Mouse (Mus musculus): ENCODE data around the gene Chrna9. TPM values are rescaled to one million over a fixed set of nuclear protein-coding genes. Genes with fewer than 3 reads are reported as not detected.

Chrna9 gene
- total and polyA plus RNA-seq, 2 experiments from 2014 or later: not detected

GRCm38 (mm10) chr5:65950236-65950635 is 15.5 kb downstream of the Chrna9 start:
- Histone ChIP-seq H3K36me3 (ENCODE audit: insufficient read depth, low read length) (no peaks in the 10 kb centered on the region), H3K27ac (ENCODE audit: low read depth, low read length) (peak overlapping the region; percentile 84), H3K4me2 (ENCODE audit: low read depth, low read length, poor library complexity, severe bottlenecking) (peak overlapping the region; percentile 35), H3K27me3 (ENCODE audit: insufficient read depth, low read length) (no peaks in the 10 kb centered on the region), H3K9ac (replicated peaks; ENCODE audit: low read length, poor library complexity, severe bottlenecking) (0 out of 2 replicates have a peak overlapping the region, but pooled peaks have one; percentile 24), H3K4me1 (ENCODE audit: insufficient read depth, low read length) (peaks cover 7% of the 10 kb centered on the region), H3K9me3 (ENCODE audit: low read length) (no peaks in the 10 kb centered on the region), H3K4me3 (ENCODE audit: low read depth, low read length) (no peak overlapping the region)
- DNase-seq (ENCODE audit: low spot score) (peak; percentile 93), ATAC-seq (ENCODE audit: low FRiP score) (peak; percentile 73)
- TF ChIP-seq CTCF (IDR thresholded peaks at IDR 0.05): no peak
- under 1% methylated on average over 6 of the region's 6 CpGs for WGBS

- H3K27ac ChIP-seq (ENCODE audit: low read depth, low read length): peak overlapping the region; percentile 84
- H3K4me3 ChIP-seq (ENCODE audit: low read depth, low read length): no peak overlapping the region
- no peaks in the 10 kb centered on the region for H3K36me3 ChIP-seq (ENCODE audit: insufficient read depth, low read length)
- 34% methylated on average over 18 of the region's 18 CpGs for WGBS
- DNase-seq (ENCODE audit: low spot score) (peak; percentile 68), ATAC-seq (ENCODE audit: low FRiP score) (peak; percentile 71)
- no peaks in the 10 kb centered on the region for H3K27me3 ChIP-seq (ENCODE audit: insufficient read depth, low read length)
- H3K4me1 ChIP-seq (ENCODE audit: insufficient read depth, low read length): peaks cover 10% of the 10 kb centered on the region
- H3K4me2 ChIP-seq (ENCODE audit: low read depth, low read length, poor library complexity, severe bottlenecking): peak overlapping the region; percentile 35
- H3K9ac ChIP-seq (replicated peaks; ENCODE audit: low read length, poor library complexity, severe bottlenecking): 0 out of 2 replicates have a peak overlapping the region, but pooled peaks have one; percentile 24
- TF ChIP-seq CTCF (IDR thresholded peaks at IDR 0.05): peak; percentile 37
- no peaks in the 10 kb centered on the region for H3K9me3 ChIP-seq (ENCODE audit: low read length)
Observed at GRCm38 (mm10) chr5:65950679-65951512, 16.2 kb downstream of the Chrna9 start.

GRCm38 (mm10) chr5:65951513-65951909 is 16.8 kb downstream of the Chrna9 start:
- 71% methylated on average over 4 of the region's 4 CpGs for WGBS
- ATAC-seq (ENCODE audit: low FRiP score): no peak

GRCm38 (mm10) chr5:65954130-65955080 is 19.7 kb downstream of the Chrna9 start:
- Histone ChIP-seq H3K4me3 (ENCODE audit: low read depth, low read length) (no peak overlapping the region), H3K36me3 (ENCODE audit: insufficient read depth, low read length) (no peaks in the 10 kb centered on the region), H3K4me1 (ENCODE audit: insufficient read depth, low read length) (peaks cover 10% of the 10 kb centered on the region), H3K9ac (replicated peaks; ENCODE audit: low read length, poor library complexity, severe bottlenecking) (no peak overlapping the region), H3K9me3 (ENCODE audit: low read length) (no peaks in the 10 kb centered on the region), H3K27me3 (ENCODE audit: insufficient read depth, low read length) (no peaks in the 10 kb centered on the region), H3K4me2 (ENCODE audit: low read depth, low read length, poor library complexity, severe bottlenecking) (peak overlapping the region; percentile 28; the same call in 1 of the 2 replicates), H3K27ac (ENCODE audit: low read depth, low read length) (peak overlapping the region; percentile 65)
- DNase-seq (ENCODE audit: low spot score) (no peak), ATAC-seq (ENCODE audit: low FRiP score) (no peak)
- WGBS: 93% methylated on average over 16 of the region's 16 CpGs
- no peak for TF ChIP-seq CTCF (IDR thresholded peaks at IDR 0.05)

More at GRCm38 (mm10) chr5:65951513-65951909, 16.8 kb downstream of the Chrna9 start:
- Histone ChIP-seq H3K4me1 (ENCODE audit: insufficient read depth, low read length) (peaks cover 10% of the 10 kb centered on the region), H3K4me2 (ENCODE audit: low read depth, low read length, poor library complexity, severe bottlenecking) (no peak overlapping the region), H3K27me3 (ENCODE audit: insufficient read depth, low read length) (no peaks in the 10 kb centered on the region), H3K9me3 (ENCODE audit: low read length) (no peaks in the 10 kb centered on the region), H3K27ac (ENCODE audit: low read depth, low read length) (peak overlapping the region; percentile 84), H3K36me3 (ENCODE audit: insufficient read depth, low read length) (no peaks in the 10 kb centered on the region), H3K4me3 (ENCODE audit: low read depth, low read length) (no peak overlapping the region), H3K9ac (replicated peaks; ENCODE audit: low read length, poor library complexity, severe bottlenecking) (no peak overlapping the region)
- peak; percentile 9 for DNase-seq (ENCODE audit: low spot score)
- peak; percentile 62 for TF ChIP-seq CTCF (IDR thresholded peaks at IDR 0.05)

- TF ChIP-seq CTCF (IDR thresholded peaks at IDR 0.05): peak; percentile 87
- peaks cover 6% of the 10 kb centered on the region for H3K4me1 ChIP-seq (ENCODE audit: insufficient read depth, low read length)
- H3K4me2 ChIP-seq (ENCODE audit: low read depth, low read length, poor library complexity, severe bottlenecking): peak overlapping the region; percentile 28
- H3K27me3 ChIP-seq (ENCODE audit: insufficient read depth, low read length): no peaks in the 10 kb centered on the region
- H3K9ac ChIP-seq (replicated peaks; ENCODE audit: low read length, poor library complexity, severe bottlenecking): no peak overlapping the region
- peak overlapping the region; percentile 10; the same call in 1 of the 2 replicates for H3K4me3 ChIP-seq (ENCODE audit: low read depth, low read length)
- no peaks in the 10 kb centered on the region for H3K9me3 ChIP-seq (ENCODE audit: low read length)
- H3K36me3 ChIP-seq (ENCODE audit: insufficient read depth, low read length): no peaks in the 10 kb centered on the region
- peak overlapping the region; percentile 65 for H3K27ac ChIP-seq (ENCODE audit: low read depth, low read length)
- peak; percentile 66 for ATAC-seq (ENCODE audit: low FRiP score)
- 33% methylated on average over 23 of the region's 23 CpGs for WGBS
- DNase-seq (ENCODE audit: low spot score): peak; percentile 74
Observed at GRCm38 (mm10) chr5:65955343-65956143, 20.8 kb downstream of the Chrna9 start.

Measured in midbrain, postnatal 0 days (tissue).